Mouse (Mus musculus) right cerebral cortex, adult 2 months (tissue): ENCODE measurements around the gene Gabrg3.

ENCODE experiments used
- DNase-seq, 2 experiments: peaks; one replicate each; pipeline ENCODE4 v3.0.0; 2021 to 2022; ENCODE audit warnings: low spot score in 2 of 2

Gabrg3 gene

GRCm38 (mm10) chr7:56729225-56729624 is 657.8 kb downstream of the Gabrg3 start:
- peak in 1 of 2 experiments; percentile 8 for DNase-seq
